8 mouse cellular contexts compared by ENCODE assay signal in genomic region chr8:79297763-79298162, GRCm38 (mm10). TPM values are rescaled to one million over a fixed set of nuclear protein-coding genes. Genes with fewer than 3 reads are reported as not detected.
DNase-seq lines count a peak whose midpoint lies in the region; ATAC-seq lines count a peak whose summit lies in the region.

No protein-coding gene starts in this region.

- H3K27ac ChIP-seq in intestine, embryonic 14.5 days (ENCODE audit: low read depth), result no peak overlapping the region
- no peak overlapping the region for H3K27ac ChIP-seq in intestine, embryonic 15.5 days
- no peak overlapping the region for H3K27ac ChIP-seq in embryonic facial prominence, embryonic 11.5 days (replicated peaks; ENCODE audit: low read depth, low read length)
- H3K27ac ChIP-seq in limb, embryonic 10.5 days, result no peak overlapping the region

- no peak overlapping the region for H3K4me2 ChIP-seq in intestine, embryonic 14.5 days (ENCODE audit: low read length)
- H3K4me2 ChIP-seq in intestine, embryonic 15.5 days (replicated peaks), result no peak overlapping the region
- H3K4me2 ChIP-seq in embryonic facial prominence, embryonic 11.5 days (ENCODE audit: low read depth, low read length), result no peak overlapping the region

- H3K4me1 ChIP-seq in intestine, embryonic 14.5 days (replicated peaks; ENCODE audit: control insufficient read depth, insufficient read depth, low read length), result peaks cover 11% of the 10 kb centered on the region; the same call in 1 of the 2 replicates
- H3K4me1 ChIP-seq in intestine, embryonic 15.5 days (replicated peaks), result 0 out of 2 replicates have a peak, but pooled peaks cover 4% of the 10 kb centered on the region
- no peaks in the 10 kb centered on the region for H3K4me1 ChIP-seq in embryonic facial prominence, embryonic 11.5 days (ENCODE audit: control insufficient read depth, insufficient read depth, low read length)
- H3K4me1 ChIP-seq in limb, embryonic 10.5 days, result peaks cover 27% of the 10 kb centered on the region

- no peak overlapping the region for H3K9ac ChIP-seq in intestine, embryonic 14.5 days (ENCODE audit: low read length)
- H3K9ac ChIP-seq in intestine, embryonic 15.5 days, result no peak overlapping the region
- H3K9ac ChIP-seq in embryonic facial prominence, embryonic 11.5 days (replicated peaks; ENCODE audit: low read length), result no peak overlapping the region

- no peak for ATAC-seq in intestine, embryonic 14.5 days (replicated peaks; ENCODE audit: low FRiP score, low TSS enrichment, low read depth)
- no peak for ATAC-seq in intestine, embryonic 15.5 days
- ATAC-seq in embryonic facial prominence, embryonic 11.5 days (replicated peaks; ENCODE audit: insufficient number of reproducible peaks, low FRiP score, low TSS enrichment, low read depth), result no peak

- no peaks in the 10 kb centered on the region for H3K36me3 ChIP-seq in intestine, embryonic 14.5 days (ENCODE audit: control insufficient read depth, insufficient read depth, low read length)
- no peaks in the 10 kb centered on the region for H3K36me3 ChIP-seq in intestine, embryonic 15.5 days
- H3K36me3 ChIP-seq in embryonic facial prominence, embryonic 11.5 days (replicated peaks; ENCODE audit: control insufficient read depth, insufficient read depth, low read depth, low read length), result no peaks in the 10 kb centered on the region
- H3K36me3 ChIP-seq in limb, embryonic 10.5 days, result no peaks in the 10 kb centered on the region

- DNase-seq in intestine, embryonic 14.5 days (ENCODE audit: low spot score), result peak; percentile 72
- DNase-seq in adrenal gland, adult 2 months, result peak; percentile 76
- DNase-seq in embryonic facial prominence, embryonic 11.5 days (ENCODE audit: low spot score), result peak; percentile 79
- DNase-seq in induced T-regulatory cell, adult 2 months (ENCODE audit: low read depth), result peak; percentile 46
- peak; percentile 66 for DNase-seq in limb, embryonic 10.5 days (ENCODE audit: low spot score)
- peak; percentile 66 for DNase-seq in retina, postnatal 7 days (ENCODE audit: low read depth, low spot score)
- peak; percentile 36 for DNase-seq in yolk sac, embryonic 10.5 days (ENCODE audit: low spot score)

- 49% methylated on average over 3 of the region's 3 CpGs for WGBS in intestine, embryonic 14.5 days
- 42% methylated on average over 3 of the region's 3 CpGs for WGBS in intestine, embryonic 15.5 days
- 64% methylated on average over 3 of the region's 3 CpGs for WGBS in embryonic facial prominence, embryonic 11.5 days
- WGBS in limb, embryonic 10.5 days, result 64% methylated on average over 3 of the region's 3 CpGs

- H3K9me3 ChIP-seq in intestine, embryonic 14.5 days (ENCODE audit: control insufficient read depth, low read length), result no peaks in the 10 kb centered on the region
- no peaks in the 10 kb centered on the region for H3K9me3 ChIP-seq in intestine, embryonic 15.5 days
- H3K9me3 ChIP-seq in embryonic facial prominence, embryonic 11.5 days (replicated peaks; ENCODE audit: control insufficient read depth, low read length), result no peaks in the 10 kb centered on the region
- H3K9me3 ChIP-seq in limb, embryonic 10.5 days (replicated peaks), result no peaks in the 10 kb centered on the region

- H3K27me3 ChIP-seq in intestine, embryonic 14.5 days (replicated peaks; ENCODE audit: control insufficient read depth, insufficient read depth, low read length), result no peaks in the 10 kb centered on the region
- H3K27me3 ChIP-seq in intestine, embryonic 15.5 days (replicated peaks), result no peaks in the 10 kb centered on the region
- no peaks in the 10 kb centered on the region for H3K27me3 ChIP-seq in embryonic facial prominence, embryonic 11.5 days (ENCODE audit: control insufficient read depth, insufficient read depth, low read length)
- H3K27me3 ChIP-seq in limb, embryonic 10.5 days (ENCODE audit: low read depth, poor library complexity, severe bottlenecking), result no peaks in the 10 kb centered on the region

- no peak overlapping the region for H3K4me3 ChIP-seq in intestine, embryonic 14.5 days (ENCODE audit: low read depth, low read length)
- no peak overlapping the region for H3K4me3 ChIP-seq in intestine, embryonic 15.5 days (replicated peaks)
- H3K4me3 ChIP-seq in embryonic facial prominence, embryonic 11.5 days (ENCODE audit: low read depth, low read length), result no peak overlapping the region
- H3K4me3 ChIP-seq in limb, embryonic 10.5 days, result no peak overlapping the region

RNA-seq across cellular contexts. Expression of gene Mmaa, which starts 3.0 kb away (rescaled TPM):
- 9.5 and 11.3 TPM in 2 replicates for polyA plus RNA-seq in intestine, embryonic 14.5 days (2014; fragmentation: Nextera tagmentation; extraction: Ambion mirVana)
- polyA plus RNA-seq in intestine, embryonic 15.5 days (2015; fragmentation: Nextera tagmentation; extraction: Ambion mirVana), result 12.8 and 13.5 TPM in 2 replicates
- total RNA-seq in adrenal gland, adult 2 months (2021), result 10 to 100 TPM; 31.8 to 42.5 TPM
- polyA plus RNA-seq in adrenal gland, adult 2 months (2012; rRNA removed), result 2.8 and 3.2 TPM in 2 replicates
- polyA plus RNA-seq in embryonic facial prominence, embryonic 11.5 days (2014; fragmentation: Nextera tagmentation; extraction: Ambion mirVana), result 12.0 and 13.6 TPM in 2 replicates
- 10.2 and 12.2 TPM in 2 replicates for polyA plus RNA-seq in limb, embryonic 10.5 days (2016; fragmentation: Nextera tagmentation; extraction: Ambion mirVana)

RNA-seq across cellular contexts. Expression of gene 1700011L22Rik, which starts 49.4 kb away (rescaled TPM):
- not detected in 2 replicates for polyA plus RNA-seq in intestine, embryonic 14.5 days (2014; fragmentation: Nextera tagmentation; extraction: Ambion mirVana)
- polyA plus RNA-seq in intestine, embryonic 15.5 days (2015; fragmentation: Nextera tagmentation; extraction: Ambion mirVana), result not detected in 2 replicates
- not detected for total RNA-seq in adrenal gland, adult 2 months (2021)
- polyA plus RNA-seq in adrenal gland, adult 2 months (2012; rRNA removed), result not detected in 2 replicates
- polyA plus RNA-seq in embryonic facial prominence, embryonic 11.5 days (2014; fragmentation: Nextera tagmentation; extraction: Ambion mirVana), result not detected in 2 replicates
- polyA plus RNA-seq in limb, embryonic 10.5 days (2016; fragmentation: Nextera tagmentation; extraction: Ambion mirVana), result not detected in 2 replicates
